Mouse (Mus musculus) liver, postnatal 0 days (tissue): ENCODE data around the gene Cfap206.

ENCODE experiments used
- CTCF ChIP-seq: sonication (generic); IDR thresholded peaks from 2 replicates; pipeline ENCODE4 v1.5.1; 2016; ENCODE audit warnings: antibody characterized with exemption, low read depth
- EP300 ChIP-seq: IDR thresholded peaks from 2 replicates; pipeline ENCODE4 v1.6.1; 2016; ENCODE audit warnings: antibody characterized with exemption, low read depth, mild to moderate bottlenecking

- TF ChIP-seq EP300 (no peak), CTCF (peak; percentile 21; the same call in 1 of the 2 replicates)
Measured at GRCm38 (mm10) chr4:34680530-34680929, 49.5 kb downstream of the Cfap206 start.
